Mouse (Mus musculus): Measurements from ENCODE around the gene Reep6.

DNA sequence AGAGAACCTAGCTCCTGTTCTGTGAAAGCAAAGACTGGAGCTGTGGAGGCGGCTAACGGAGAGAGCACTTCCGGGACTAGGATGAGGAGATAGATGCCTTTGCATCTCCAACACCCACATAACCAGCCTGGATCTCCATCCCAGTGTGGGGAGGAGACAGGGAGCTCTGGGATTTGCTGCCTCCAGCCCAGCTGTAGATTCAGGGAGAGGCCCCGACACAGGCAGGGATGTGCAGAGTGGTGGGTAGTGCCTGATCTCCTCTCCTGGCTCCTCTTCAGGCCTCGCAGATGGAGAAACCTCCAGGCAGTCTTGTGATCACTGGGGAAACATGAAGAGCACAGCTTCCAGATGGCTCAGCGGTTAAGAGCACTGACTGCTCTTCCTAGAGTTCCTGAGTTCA is 43.0 kb downstream of the Reep6 start:
- TF ChIP-seq CTCF (conservative IDR thresholded peaks at IDR 0.05; ENCODE audit: insufficient read depth, insufficient read length, low read depth, low read length) (no peak), POLR2A (IDR thresholded peaks at IDR 0.05; ENCODE audit: low read depth, low read length) (no peak)
